Mouse (Mus musculus): ENCODE measurements around the gene Nup160. TPM values are rescaled to one million over a fixed set of nuclear protein-coding genes. Genes with fewer than 3 reads are reported as not detected.

Nup160 gene
- polyA plus RNA-seq, 1 experiment: 7.8 TPM

DNA sequence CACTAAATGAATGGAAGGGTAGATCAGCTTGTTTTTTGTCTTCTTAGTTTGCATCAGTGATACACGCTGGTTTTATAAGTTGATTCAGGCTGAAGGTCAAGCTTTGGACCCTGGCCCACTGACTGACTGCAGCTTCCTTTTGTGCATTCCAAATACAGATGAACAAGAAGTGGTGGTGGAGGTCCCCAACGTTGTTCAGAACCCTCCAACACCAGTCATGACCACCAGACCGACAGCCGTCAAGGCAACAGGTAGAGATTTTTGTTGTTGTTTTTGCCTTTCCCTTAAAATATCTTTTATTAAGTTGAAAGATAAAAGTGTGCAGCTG is 69.5 kb downstream of the Nup160 start:
- no peaks in the 10 kb centered on the region for H3K27me3 ChIP-seq (ENCODE audit: control insufficient read depth, insufficient read depth, insufficient read length)
- H3K4me3 ChIP-seq: peak overlapping the region; percentile 62
- peak overlapping the region; percentile 17 for H3ac ChIP-seq (ENCODE audit: control insufficient read depth, insufficient read length)
- peaks cover 22% of the 10 kb centered on the region for H3K36me3 ChIP-seq (ENCODE audit: control insufficient read depth, insufficient read depth)
- no peak for TF ChIP-seq CEBPB (IDR thresholded peaks at IDR 0.05; ENCODE audit: insufficient read depth, poor library complexity, severe bottlenecking)
- TF ChIP-seq SRF (IDR thresholded peaks at IDR 0.05; ENCODE audit: control insufficient read depth, insufficient read length, low read depth): no peak
- no peak for TF ChIP-seq REST (IDR thresholded peaks at IDR 0.05; ENCODE audit: insufficient read depth, insufficient read length)
- TF ChIP-seq MYOD1 (IDR thresholded peaks at IDR 0.05; ENCODE audit: control insufficient read depth in 1 of 3, insufficient read length in 2 of 3, low read depth in 2 of 3): no peak
- H3K4me2 ChIP-seq (ENCODE audit: low read depth): peak overlapping the region; percentile 89
- H3K79me2 ChIP-seq (ENCODE audit: control insufficient read depth, insufficient read depth): peaks cover 56% of the 10 kb centered on the region

DNA sequence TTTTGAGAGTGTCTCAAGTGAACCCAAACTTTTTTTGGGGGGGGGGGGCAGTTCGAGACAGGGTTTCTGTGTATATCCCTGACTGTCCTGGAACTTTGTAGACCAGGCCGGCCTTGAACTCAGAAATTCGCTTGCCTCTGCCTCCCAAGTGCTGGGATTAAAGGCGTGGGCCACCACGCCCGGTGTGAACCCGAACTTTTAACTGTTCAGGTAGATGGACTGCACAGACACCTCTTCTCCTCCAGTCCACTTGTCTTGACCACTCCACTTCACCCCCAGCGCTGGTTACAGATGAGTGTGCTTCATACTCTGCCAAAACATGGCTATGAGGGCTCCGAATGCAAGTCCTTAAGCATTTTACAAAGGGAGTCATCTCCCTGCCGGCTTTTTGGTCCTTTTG is 70.1 kb downstream of the Nup160 start:
- no peaks in the 10 kb centered on the region for H3K27me3 ChIP-seq (ENCODE audit: control insufficient read depth, insufficient read depth, insufficient read length)
- TF ChIP-seq MYOG (IDR thresholded peaks at IDR 0.05; ENCODE audit: control insufficient read depth in 1 of 3, insufficient read depth in 1 of 3, insufficient read length in 2 of 3, low read depth in 2 of 3): no peak
- TF ChIP-seq TCF12 (IDR thresholded peaks at IDR 0.05; ENCODE audit: insufficient read depth, poor library complexity, severe bottlenecking): no peak
- TF ChIP-seq REST (IDR thresholded peaks at IDR 0.05; ENCODE audit: insufficient read depth, insufficient read length): no peak
- no peak for TF ChIP-seq USF1 (IDR thresholded peaks at IDR 0.05; ENCODE audit: low read depth)
- TF ChIP-seq CEBPB (IDR thresholded peaks at IDR 0.05; ENCODE audit: insufficient read depth, poor library complexity, severe bottlenecking): no peak
- no peak for TF ChIP-seq MAX (IDR thresholded peaks at IDR 0.05; ENCODE audit: low read depth)
- TF ChIP-seq E2F4 (IDR thresholded peaks at IDR 0.05; ENCODE audit: insufficient read depth): no peak
- H3K36me3 ChIP-seq (ENCODE audit: control insufficient read depth, insufficient read depth): peaks cover 26% of the 10 kb centered on the region
- peak overlapping the region; percentile 62 for H3K4me3 ChIP-seq
- peak overlapping the region; percentile 89 for H3K4me2 ChIP-seq (ENCODE audit: low read depth)
- H3ac ChIP-seq (ENCODE audit: control insufficient read depth, insufficient read length): no peak overlapping the region
- H3K79me2 ChIP-seq (ENCODE audit: control insufficient read depth, insufficient read depth): peaks cover 56% of the 10 kb centered on the region

GRCm38 (mm10) chr2:90749676-90750459 is 72.9 kb downstream of the Nup160 start:
- H3K79me2 ChIP-seq (ENCODE audit: control insufficient read depth, insufficient read depth): peaks cover 59% of the 10 kb centered on the region
- no peak overlapping the region for H3ac ChIP-seq (ENCODE audit: control insufficient read depth, insufficient read length)
- peaks cover 53% of the 10 kb centered on the region for H3K36me3 ChIP-seq (ENCODE audit: control insufficient read depth, insufficient read depth)
- no peak overlapping the region for H3K4me3 ChIP-seq
- H3K27me3 ChIP-seq (ENCODE audit: control insufficient read depth, insufficient read depth, insufficient read length): no peaks in the 10 kb centered on the region
- H3K4me2 ChIP-seq (ENCODE audit: low read depth): no peak overlapping the region
- TF ChIP-seq SRF (IDR thresholded peaks at IDR 0.05; ENCODE audit: control insufficient read depth, insufficient read length, low read depth): no peak
- no peak for TF ChIP-seq MAX (IDR thresholded peaks at IDR 0.05; ENCODE audit: low read depth)
- no peak for TF ChIP-seq E2F4 (IDR thresholded peaks at IDR 0.05; ENCODE audit: insufficient read depth)
- no peak for TF ChIP-seq POLR2A (IDR thresholded peaks at IDR 0.05; ENCODE audit: insufficient read length, low read depth)
- no peak for TF ChIP-seq USF1 (IDR thresholded peaks at IDR 0.05; ENCODE audit: low read depth)
- TF ChIP-seq TCF3 (IDR thresholded peaks at IDR 0.05; ENCODE audit: insufficient read length, low read depth): no peak
- TF ChIP-seq REST (IDR thresholded peaks at IDR 0.05; ENCODE audit: insufficient read depth, insufficient read length): no peak
- TF ChIP-seq POLR2AphosphoS2 (IDR thresholded peaks at IDR 0.05; ENCODE audit: insufficient read length, low read depth): no peak
- no peak for TF ChIP-seq MYOD1 (IDR thresholded peaks at IDR 0.05; ENCODE audit: control insufficient read depth in 1 of 3, insufficient read length in 2 of 3, low read depth in 2 of 3)
- no peak for TF ChIP-seq MYOG (IDR thresholded peaks at IDR 0.05; ENCODE audit: control insufficient read depth in 1 of 3, insufficient read depth in 1 of 3, insufficient read length in 2 of 3, low read depth in 2 of 3)
- TF ChIP-seq CEBPB (IDR thresholded peaks at IDR 0.05; ENCODE audit: insufficient read depth, poor library complexity, severe bottlenecking): no peak
- TF ChIP-seq TCF12 (IDR thresholded peaks at IDR 0.05; ENCODE audit: insufficient read depth, poor library complexity, severe bottlenecking): no peak

- Histone ChIP-seq H3K4me2 (ENCODE audit: low read depth) (no peak overlapping the region), H3K4me3 (no peak overlapping the region), H3K27me3 (ENCODE audit: control insufficient read depth, insufficient read depth, insufficient read length) (no peaks in the 10 kb centered on the region), H3K36me3 (ENCODE audit: control insufficient read depth, insufficient read depth) (peaks cover 79% of the 10 kb centered on the region), H3ac (ENCODE audit: control insufficient read depth, insufficient read length) (no peak overlapping the region), H3K79me2 (ENCODE audit: control insufficient read depth, insufficient read depth) (peaks cover 36% of the 10 kb centered on the region)
- TF ChIP-seq TCF12 (IDR thresholded peaks at IDR 0.05; ENCODE audit: insufficient read depth, poor library complexity, severe bottlenecking) (no peak), SRF (IDR thresholded peaks at IDR 0.05; ENCODE audit: control insufficient read depth, insufficient read length, low read depth) (no peak), REST (IDR thresholded peaks at IDR 0.05; ENCODE audit: insufficient read depth, insufficient read length) (no peak), POLR2A (IDR thresholded peaks at IDR 0.05; ENCODE audit: insufficient read length, low read depth) (no peak), MYOD1 (IDR thresholded peaks at IDR 0.05; ENCODE audit: control insufficient read depth in 1 of 3, insufficient read length in 2 of 3, low read depth in 2 of 3) (no peak), E2F4 (IDR thresholded peaks at IDR 0.05; ENCODE audit: insufficient read depth) (no peak), MAX (IDR thresholded peaks at IDR 0.05; ENCODE audit: low read depth) (no peak), TCF3 (IDR thresholded peaks at IDR 0.05; ENCODE audit: insufficient read length, low read depth) (no peak)
These were observed 76.5 kb downstream of the Nup160 start for GRCm38 (mm10) chr2:90753565-90753964.

GRCm38 (mm10) chr2:90754188-90754587 is 77.2 kb downstream of the Nup160 start:
- no peak for TF ChIP-seq E2F4 (IDR thresholded peaks at IDR 0.05; ENCODE audit: insufficient read depth)
- TF ChIP-seq USF1 (IDR thresholded peaks at IDR 0.05; ENCODE audit: low read depth): no peak
- no peak for TF ChIP-seq POLR2A (IDR thresholded peaks at IDR 0.05; ENCODE audit: insufficient read length, low read depth)
- no peak for TF ChIP-seq TCF12 (IDR thresholded peaks at IDR 0.05; ENCODE audit: insufficient read depth, poor library complexity, severe bottlenecking)
- Histone ChIP-seq H3K79me2 (ENCODE audit: control insufficient read depth, insufficient read depth) (peaks cover 34% of the 10 kb centered on the region), H3K36me3 (ENCODE audit: control insufficient read depth, insufficient read depth) (peaks cover 85% of the 10 kb centered on the region), H3K4me3 (no peak overlapping the region), H3ac (ENCODE audit: control insufficient read depth, insufficient read length) (no peak overlapping the region), H3K4me2 (ENCODE audit: low read depth) (no peak overlapping the region), H3K27me3 (ENCODE audit: control insufficient read depth, insufficient read depth, insufficient read length) (no peaks in the 10 kb centered on the region)
